Mouse (Mus musculus) layer of hippocampus, postnatal 14 days (tissue): ENCODE measurements at regions not wholly inside any gene's neighbourhood (a gene's known extent, or its start where the extent isn't known, plus 50 kb on each side); places are given as distances from the start of the nearest gene placed in this dataset.

ENCODE experiments used
- DNase-seq, 2 experiments: peaks; one replicate each; pipeline ENCODE4 v3.0.0; 2021 to 2022; ENCODE audit warnings: low spot score in 2 of 2, mixed read lengths in 1 of 2

GRCm38 (mm10) chr15:50942429-50942828, 2942.3 kb upstream of the Gm7489 start:
- no peak for DNase-seq

- DNase-seq = no peak
Observed at GRCm38 (mm10) chr15:50944976-50945375, 2939.7 kb upstream of the Gm7489 start.

GRCm38 (mm10) chr15:50959109-50959508, 2925.6 kb upstream of the Gm7489 start:
- no peak for DNase-seq

GRCm38 (mm10) chr15:50963606-50964005, 2921.1 kb upstream of the Gm7489 start:
- DNase-seq = no peak

- DNase-seq = no peak
Observed at GRCm38 (mm10) chr15:50964236-50964635, 2920.5 kb upstream of the Gm7489 start.

GRCm38 (mm10) chr15:50967176-50967575, 2917.5 kb upstream of the Gm7489 start:
- no peak for DNase-seq

- DNase-seq = no peak
Observed at GRCm38 (mm10) chr15:50970637-50971036, 2914.1 kb upstream of the Gm7489 start.

- no peak for DNase-seq
Observed at GRCm38 (mm10) chr15:50972593-50972992, 2912.1 kb upstream of the Gm7489 start.

GRCm38 (mm10) chr15:50974002-50974754, 2910.5 kb upstream of the Gm7489 start:
- DNase-seq = no peak

GRCm38 (mm10) chr15:50989457-50989856, 2895.2 kb upstream of the Gm7489 start:
- no peak for DNase-seq

- DNase-seq = peak in 1 of 2 experiments; percentile 16
Observed at GRCm38 (mm10) chr15:50991667-50992066, 2893.0 kb upstream of the Gm7489 start.

GRCm38 (mm10) chr15:50992246-50992645, 2892.5 kb upstream of the Gm7489 start:
- DNase-seq = no peak

GRCm38 (mm10) chr15:50993121-50993520, 2891.6 kb upstream of the Gm7489 start:
- DNase-seq = no peak

- DNase-seq = no peak
Observed at GRCm38 (mm10) chr15:50995688-50996087, 2889.0 kb upstream of the Gm7489 start.

- no peak for DNase-seq
Observed at GRCm38 (mm10) chr15:50996296-50996695, 2888.4 kb upstream of the Gm7489 start.

GRCm38 (mm10) chr15:50997209-50997763, 2887.4 kb upstream of the Gm7489 start:
- peak; percentile 67 to 75 for DNase-seq

GRCm38 (mm10) chr15:51038968-51039367, 2845.7 kb upstream of the Gm7489 start:
- no peak for DNase-seq

GRCm38 (mm10) chr15:51070538-51070937, 2814.2 kb upstream of the Gm7489 start:
- DNase-seq = no peak

- DNase-seq = peak in 1 of 2 experiments; percentile 14
Observed at GRCm38 (mm10) chr15:51071132-51071656, 2813.5 kb upstream of the Gm7489 start.

GRCm38 (mm10) chr15:51073678-51074077, 2811.0 kb upstream of the Gm7489 start:
- no peak for DNase-seq

- no peak for DNase-seq
Observed at GRCm38 (mm10) chr15:51074196-51074595, 2810.5 kb upstream of the Gm7489 start.

- DNase-seq = no peak
Observed at GRCm38 (mm10) chr15:51083677-51084322, 2800.9 kb upstream of the Gm7489 start.
